Mouse (Mus musculus) ZHBTc4 (cell line): Measurements from ENCODE around the gene Iqcd.

Experiments used
- DNase-seq: peaks from one replicate; pipeline ENCODE4 v3.0.0-alpha.2; 2011; ENCODE audit warnings: low read depth, low spot score

Iqcd gene

DNA sequence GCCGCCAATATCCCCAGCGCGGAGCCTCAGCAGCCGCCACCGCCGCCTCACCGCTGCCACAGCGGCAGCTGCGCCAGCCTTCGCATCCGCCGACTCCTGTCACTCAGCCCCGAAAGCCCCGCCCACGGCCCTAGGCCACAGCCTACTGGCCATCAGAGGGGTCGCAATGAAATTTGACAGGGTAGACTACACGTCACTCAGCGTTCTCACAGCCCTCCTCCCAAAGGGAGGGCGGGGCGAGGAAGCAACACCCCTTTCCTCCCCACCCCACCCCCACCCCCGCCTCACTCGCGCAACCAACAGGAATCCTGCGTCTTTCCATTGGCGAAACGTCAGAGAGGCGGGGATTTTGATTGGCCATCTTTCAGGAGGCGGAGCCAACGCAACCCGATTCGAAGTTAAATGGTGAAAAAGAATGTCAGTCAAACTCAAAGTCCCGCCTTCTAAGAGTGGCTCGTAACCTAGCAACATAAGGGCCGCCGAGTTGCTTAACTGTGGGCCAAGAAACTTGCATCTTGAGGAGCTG, at the start of gene Iqcd, which contains the start of gene Tpcn1:
Gene Iqcd (plus strand): TSS at position 448 of the 526 bp plus-strand sequence.
Gene Tpcn1 (minus strand): TSS at position 105 of the 526 bp plus-strand sequence.
- DNase-seq = peak; percentile 99

DNA sequence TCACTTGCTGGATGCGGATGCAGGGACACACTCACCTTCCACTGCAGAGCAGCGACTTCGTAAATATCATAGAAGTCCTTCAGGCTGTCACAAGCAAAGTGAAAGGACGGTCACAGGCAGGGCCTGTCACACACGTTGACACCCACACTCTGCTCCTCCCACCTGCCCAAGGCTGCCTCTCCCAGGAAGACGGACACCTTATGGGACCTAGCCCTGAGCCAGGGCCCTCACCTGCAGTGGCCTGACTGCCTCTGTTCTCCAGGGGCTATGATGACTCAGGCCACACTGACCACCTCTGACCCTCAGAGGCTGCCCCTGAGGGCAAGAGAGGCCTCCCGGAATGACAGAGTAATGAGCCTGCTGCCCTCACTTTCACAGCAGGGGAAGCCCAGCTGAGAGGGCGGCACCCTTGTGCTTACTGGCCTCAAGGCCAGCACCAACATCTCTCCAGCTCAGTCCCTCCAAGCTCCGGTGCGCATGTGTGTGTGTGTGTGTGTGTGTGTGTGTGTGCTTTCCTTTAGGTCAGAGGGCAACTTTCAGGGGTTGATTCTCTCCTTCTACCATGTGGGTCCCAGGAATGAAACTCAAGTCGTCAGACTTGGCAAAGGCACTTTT, 40.5 kb upstream of the Iqcd start:
- no peak for DNase-seq

DNA sequence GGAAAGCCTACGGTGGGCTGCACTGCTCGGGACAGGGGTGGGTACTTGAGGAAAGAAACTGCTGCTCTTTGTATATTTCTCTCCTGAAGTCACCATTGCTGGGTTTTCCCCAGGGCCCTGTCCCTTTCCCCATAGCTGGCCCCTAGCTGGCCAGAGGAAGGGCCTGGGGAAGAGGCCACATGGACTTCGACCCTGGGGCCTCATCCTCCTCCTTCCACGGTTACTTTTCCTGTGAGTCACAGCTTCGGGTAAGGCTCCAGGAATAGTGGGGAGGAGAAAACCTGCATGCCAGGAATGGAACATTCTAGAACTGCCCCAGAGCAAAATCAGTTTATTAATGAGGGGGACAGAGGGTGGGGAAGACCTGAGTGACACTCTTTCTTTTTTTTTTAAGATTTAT, 38.7 kb upstream of the Iqcd start:
- no peak for DNase-seq

DNA sequence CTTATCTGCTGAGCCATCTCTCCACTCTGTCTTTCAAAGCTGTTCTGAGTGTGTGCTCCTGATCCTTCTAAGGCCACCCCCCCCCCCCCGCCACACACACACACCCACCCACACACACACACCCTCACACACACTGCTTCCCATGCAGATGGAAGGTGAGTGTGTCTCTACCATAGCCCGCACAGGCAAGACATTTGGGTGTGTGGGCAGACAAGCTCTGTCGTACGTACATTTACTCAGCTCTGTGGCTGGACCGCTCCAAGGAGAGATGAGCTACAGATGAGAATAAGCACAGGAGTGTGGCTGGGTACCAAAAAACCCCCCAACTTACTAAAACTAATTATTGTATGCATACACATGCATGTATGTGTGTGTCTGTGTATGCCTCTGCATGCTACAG, 38.1 kb upstream of the Iqcd start:
- DNase-seq = no peak

- DNase-seq = peak; percentile 19
Observed at GRCm38 (mm10) chr5:120555871-120556270, 32.9 kb upstream of the Iqcd start.

GRCm38 (mm10) chr5:120558041-120558440, 30.8 kb upstream of the Iqcd start:
- no peak for DNase-seq

DNA sequence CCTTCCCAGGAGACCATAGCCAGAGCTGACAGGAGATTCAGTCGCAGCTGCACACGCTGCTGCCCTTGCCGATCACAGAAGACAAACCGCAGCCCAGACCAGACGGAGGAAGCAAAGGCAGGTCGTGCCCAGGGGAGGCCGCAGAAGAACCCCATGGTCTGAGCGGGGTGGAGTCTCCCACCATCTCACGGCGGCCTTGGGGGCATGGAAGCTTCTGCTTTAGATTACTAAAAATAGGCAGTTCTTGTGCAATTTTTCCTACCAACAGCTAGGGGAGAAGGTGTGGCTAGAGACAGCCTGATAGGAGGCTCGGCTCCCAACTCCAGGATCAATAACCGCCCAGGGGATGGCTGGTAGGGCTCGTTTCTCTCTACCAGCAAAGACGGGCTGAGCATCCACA, 30.1 kb upstream of the Iqcd start:
- DNase-seq = peak; percentile 25

GRCm38 (mm10) chr5:120560129-120560615, 28.6 kb upstream of the Iqcd start:
- no peak for DNase-seq

GRCm38 (mm10) chr5:120560616-120561311, 28.1 kb upstream of the Iqcd start:
- peak; percentile 67 for DNase-seq

- peak; percentile 86 for DNase-seq
Observed at GRCm38 (mm10) chr5:120562956-120563913, 25.6 kb upstream of the Iqcd start.

DNA sequence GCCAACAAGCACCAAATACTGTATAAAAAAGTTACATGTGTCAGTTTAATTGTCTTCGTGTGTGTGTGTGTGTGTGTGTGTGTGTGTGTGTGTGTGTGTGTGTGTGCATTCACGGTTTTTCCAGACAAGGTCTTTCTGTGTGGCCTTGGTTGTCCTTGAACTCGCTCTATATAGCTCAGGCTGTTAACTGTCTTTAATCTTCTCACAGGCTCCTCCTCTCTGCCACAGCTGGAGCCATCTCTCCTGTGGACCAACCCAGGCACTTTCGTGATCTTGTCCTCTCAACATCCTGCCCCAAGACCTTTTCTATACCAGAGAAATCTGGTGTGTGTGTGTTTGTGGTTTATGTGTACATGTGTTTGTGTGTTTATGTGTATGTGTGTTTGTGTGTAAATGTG, 24.9 kb upstream of the Iqcd start:
- DNase-seq = peak; percentile 76

DNA sequence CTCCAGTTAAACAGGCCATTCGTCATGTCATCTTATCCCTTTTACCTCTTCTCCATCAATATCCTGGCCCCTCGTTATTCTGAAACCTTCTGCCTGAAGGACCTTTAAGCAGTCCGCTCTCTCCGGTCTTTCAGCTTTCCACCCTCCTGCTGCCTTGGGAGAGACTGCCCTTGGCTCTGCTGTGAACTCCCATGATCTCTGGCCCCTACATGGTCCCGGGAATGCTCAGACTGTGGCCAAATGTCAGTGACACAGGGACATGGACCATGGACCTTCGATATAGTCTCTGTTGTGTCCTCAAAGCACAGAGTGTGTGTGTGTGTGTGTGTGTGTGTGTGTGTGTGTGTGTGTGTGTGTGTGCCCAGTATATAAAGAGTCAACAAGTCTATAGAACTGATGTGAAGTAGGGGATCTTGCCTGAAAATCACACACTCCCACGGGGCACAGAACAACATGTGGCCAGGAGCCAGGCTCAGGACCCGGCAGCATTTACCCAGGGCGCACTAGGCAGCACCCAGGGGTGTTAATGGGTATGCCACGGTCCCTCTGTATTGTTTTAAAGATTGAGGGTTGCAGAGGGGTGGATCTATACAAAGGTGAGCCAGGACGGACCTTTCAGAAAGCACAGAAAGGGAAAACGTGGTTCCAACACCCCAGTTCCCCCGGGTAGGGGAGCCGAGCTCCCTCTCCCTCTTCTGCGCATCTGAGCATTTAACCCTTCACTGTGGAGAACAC, 23.5 kb upstream of the Iqcd start:
- DNase-seq = no peak

- DNase-seq = no peak
Observed at GRCm38 (mm10) chr5:120566101-120566500, 22.7 kb upstream of the Iqcd start.

- DNase-seq = no peak
Observed at GRCm38 (mm10) chr5:120566681-120567252, 22.0 kb upstream of the Iqcd start.

GRCm38 (mm10) chr5:120567253-120567701, 21.5 kb upstream of the Iqcd start:
- peak; percentile 31 for DNase-seq

DNA sequence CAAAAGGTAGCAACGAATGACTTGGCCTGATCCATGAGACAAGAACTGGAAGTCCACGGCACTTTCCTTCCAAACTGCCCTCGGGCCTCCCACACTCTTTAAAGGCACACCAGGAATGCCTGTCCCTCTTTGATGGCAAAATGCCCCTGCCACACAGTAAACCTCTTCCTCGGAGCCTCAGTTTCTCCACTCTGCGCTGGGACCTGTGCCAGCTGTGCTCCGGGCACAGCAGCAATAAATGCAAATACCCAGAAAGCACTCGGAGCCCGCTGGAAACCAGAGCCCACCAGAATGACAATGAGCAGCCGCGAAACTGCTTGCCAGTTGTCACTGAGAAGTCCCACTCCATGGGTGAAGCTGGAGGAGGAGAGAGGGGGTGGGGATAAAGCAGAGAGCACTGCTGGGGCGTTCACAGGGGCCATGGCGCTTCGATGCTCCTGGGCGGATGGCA, 21.0 kb upstream of the Iqcd start:
- no peak for DNase-seq

DNA sequence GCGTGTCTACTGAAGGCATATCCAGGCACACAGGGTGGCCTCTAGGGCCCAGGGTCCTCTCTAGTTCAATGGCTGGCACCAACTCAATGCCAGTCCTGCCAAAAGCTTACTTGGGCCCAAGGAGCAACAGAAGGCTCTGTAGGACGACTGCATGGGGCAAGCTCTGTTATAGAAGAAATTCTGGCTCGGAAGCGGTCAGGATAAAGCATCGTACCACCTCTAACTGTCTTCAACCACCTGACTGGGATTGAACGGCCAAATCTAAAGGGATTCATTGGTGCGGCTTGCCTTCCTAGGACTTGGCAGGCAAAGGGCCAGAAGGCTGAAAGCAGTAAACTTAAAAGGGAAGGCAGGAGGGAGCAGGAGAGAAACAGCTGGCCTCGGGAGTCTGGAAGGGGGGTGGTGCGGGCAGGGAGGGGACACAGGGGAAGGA, 20.5 kb upstream of the Iqcd start:
- DNase-seq = no peak

- DNase-seq = no peak
Observed at GRCm38 (mm10) chr5:120568964-120569363, 19.9 kb upstream of the Iqcd start.

GRCm38 (mm10) chr5:120569791-120570190, 19.0 kb upstream of the Iqcd start:
- DNase-seq = no peak

GRCm38 (mm10) chr5:120570289-120570897, 18.4 kb upstream of the Iqcd start:
- DNase-seq = no peak
